Mouse (Mus musculus) heart, embryonic 15.5 days (tissue): ENCODE data around the gene Rsad1. TPM values are rescaled to one million over a fixed set of nuclear protein-coding genes. Genes with fewer than 3 reads are reported as not detected.
A peak's percentile ranks its signal among the peaks of the same experiment; 100 is the strongest.

Experiments used
- ATAC-seq: fragments of 200-750 bp; cut with Nextera tagmentation; replicated peaks from 2 replicates; pipeline ENCODE4 v1.8.0; 2017; ENCODE audit warnings: low read depth, moderate TSS enrichment; ENCODE audit not compliant: insufficient number of reproducible peaks, insufficient read depth, low FRiP score
- H3K27ac ChIP-seq: fragments of 300-500 bp; sonication (generic); 2 replicates; pipeline ENCODE4 v1.5.1; 2015; ENCODE audit warnings: mild to moderate bottlenecking, inconsistent platforms
- H3K27me3 ChIP-seq: fragments of 300-500 bp; sonication (generic); 2 replicates; pipeline ENCODE4 v1.6.1; 2015; ENCODE audit warnings: inconsistent platforms
- H3K36me3 ChIP-seq: fragments of 300-500 bp; sonication (generic); 2 replicates; pipeline ENCODE4 v1.6.1; 2015; ENCODE audit warnings: mild to moderate bottlenecking, inconsistent platforms
- H3K4me1 ChIP-seq: fragments of 300-500 bp; sonication (generic); replicated peaks from 2 replicates; pipeline ENCODE4 v1.6.1; 2015; ENCODE audit warnings: inconsistent platforms
- H3K4me2 ChIP-seq: fragments of 300-500 bp; sonication (generic); 2 replicates; pipeline ENCODE4 v1.6.1; 2015; ENCODE audit warnings: inconsistent platforms, mild to moderate bottlenecking, moderate library complexity
- H3K4me3 ChIP-seq: fragments of 300-500 bp; sonication (generic); 2 replicates; pipeline ENCODE4 v1.5.1; 2015; ENCODE audit warnings: mild to moderate bottlenecking, inconsistent platforms
- H3K9ac ChIP-seq: fragments of 300-500 bp; sonication (generic); 2 replicates; pipeline ENCODE4 v1.6.1; 2015; ENCODE audit warnings: mild to moderate bottlenecking, inconsistent platforms
- H3K9me3 ChIP-seq: fragments of 300-500 bp; sonication (generic); replicated peaks from 2 replicates; pipeline ENCODE4 v1.6.1; 2016; ENCODE audit warnings: inconsistent platforms
- WGBS: fragments of 180-500 bp; shearing (Covaris S2); methylation state at CpG from one replicate; pipeline ENCODE4 v1.1.7; 2015; ENCODE audit warnings: mixed read lengths; 5-methylcytosine and 5-hydroxymethylcytosine counted together
- polyA plus RNA-seq: library from polyadenylated mRNA; unstranded; fragments of >200 nt; fragmentation: Nextera tagmentation; extraction: Ambion mirVana; gene quantifications from 2 replicates; pipeline ENCODE4 v1.2.1, GENCODE M21; 2015

The Rsad1 gene
- polyA plus RNA-seq, 1 experiment from 2014 or later = 6.2 TPM

- Histone ChIP-seq H3K36me3 (no peaks in the 10 kb centered on the region), H3K9ac (no peak overlapping the region), H3K4me3 (no peak overlapping the region), H3K27ac (no peak overlapping the region), H3K9me3 (no peaks in the 10 kb centered on the region), H3K4me2 (no peak overlapping the region), H3K4me1 (peaks cover 20% of the 10 kb centered on the region), H3K27me3 (no peaks in the 10 kb centered on the region)
- whole genome bisulfite sequencing = 89% methylated on average over 6 of the region's 6 CpGs
- ATAC-seq = no peak
These were observed 1.8 kb downstream of the Rsad1 start for GRCm38 (mm10) chr11:94547271-94547670.

GRCm38 (mm10) chr11:94546381-94546780, 2.7 kb downstream of the Rsad1 start:
- Histone ChIP-seq H3K4me1 (peaks cover 20% of the 10 kb centered on the region), H3K36me3 (no peaks in the 10 kb centered on the region), H3K27me3 (no peaks in the 10 kb centered on the region), H3K9ac (no peak overlapping the region), H3K4me2 (no peak overlapping the region), H3K9me3 (no peaks in the 10 kb centered on the region), H3K27ac (no peak overlapping the region), H3K4me3 (no peak overlapping the region)
- ATAC-seq = no peak
- WGBS = 98% methylated on average over 5 of the region's 5 CpGs

- peak overlapping the region; percentile 18 for H3K4me3 ChIP-seq
- peak overlapping the region; percentile 47 for H3K4me2 ChIP-seq
- H3K27ac ChIP-seq = no peak overlapping the region
- 47% methylated on average over 18 of the region's 18 CpGs for WGBS
- H3K27me3 ChIP-seq = no peaks in the 10 kb centered on the region
- ATAC-seq = no peak
- no peaks in the 10 kb centered on the region for H3K9me3 ChIP-seq
- H3K4me1 ChIP-seq = peaks cover 17% of the 10 kb centered on the region
- H3K36me3 ChIP-seq = no peaks in the 10 kb centered on the region
- no peak overlapping the region for H3K9ac ChIP-seq
These were observed 4.6 kb downstream of the Rsad1 start for GRCm38 (mm10) chr11:94544422-94544821.

GRCm38 (mm10) chr11:94543932-94544331, 5.1 kb downstream of the Rsad1 start:
- WGBS = 18% methylated on average over 9 of the region's 9 CpGs
- Histone ChIP-seq H3K4me1 (peaks cover 15% of the 10 kb centered on the region), H3K27ac (no peak overlapping the region), H3K4me2 (peak overlapping the region; percentile 47), H3K9ac (0 out of 2 replicates have a peak overlapping the region, but pooled peaks have one; percentile 4), H3K4me3 (peak overlapping the region; percentile 18), H3K9me3 (no peaks in the 10 kb centered on the region), H3K27me3 (no peaks in the 10 kb centered on the region), H3K36me3 (no peaks in the 10 kb centered on the region)
- ATAC-seq = 0 out of 2 replicates have a peak, but pooled peaks have one; percentile 21

- no peak overlapping the region for H3K4me2 ChIP-seq
- WGBS = 84% methylated on average over 12 of the region's 12 CpGs
These were observed 5.7 kb downstream of the Rsad1 start for GRCm38 (mm10) chr11:94543344-94543743.

GRCm38 (mm10) chr11:94542400-94542799, 6.7 kb downstream of the Rsad1 start:
- Histone ChIP-seq H3K9me3 (no peaks in the 10 kb centered on the region), H3K27me3 (no peaks in the 10 kb centered on the region), H3K36me3 (no peaks in the 10 kb centered on the region), H3K4me3 (no peak overlapping the region), H3K4me2 (no peak overlapping the region), H3K9ac (no peak overlapping the region), H3K27ac (no peak overlapping the region), H3K4me1 (peaks cover 9% of the 10 kb centered on the region)
- 86% methylated on average over 4 of the region's 4 CpGs for WGBS
- no peak for ATAC-seq

More at GRCm38 (mm10) chr11:94543344-94543743, 5.7 kb downstream of the Rsad1 start:
- no peak for ATAC-seq
- no peak overlapping the region for H3K9ac ChIP-seq
- H3K36me3 ChIP-seq = no peaks in the 10 kb centered on the region
- no peak overlapping the region for H3K4me3 ChIP-seq
- no peaks in the 10 kb centered on the region for H3K27me3 ChIP-seq
- no peak overlapping the region for H3K27ac ChIP-seq
- no peaks in the 10 kb centered on the region for H3K9me3 ChIP-seq
- H3K4me1 ChIP-seq = peaks cover 14% of the 10 kb centered on the region

GRCm38 (mm10) chr11:94539761-94540160, 9.3 kb downstream of the Rsad1 start:
- Histone ChIP-seq H3K27me3 (no peaks in the 10 kb centered on the region), H3K9me3 (no peaks in the 10 kb centered on the region), H3K36me3 (no peaks in the 10 kb centered on the region), H3K4me2 (no peak overlapping the region), H3K4me1 (peaks cover 9% of the 10 kb centered on the region), H3K9ac (no peak overlapping the region), H3K4me3 (no peak overlapping the region), H3K27ac (no peak overlapping the region)
- WGBS = 81% methylated on average over 7 of the region's 7 CpGs
- ATAC-seq = no peak

GRCm38 (mm10) chr11:94538733-94539292, 10.2 kb downstream of the Rsad1 start:
- H3K4me3 ChIP-seq = no peak overlapping the region
- H3K27me3 ChIP-seq = no peaks in the 10 kb centered on the region
- no peaks in the 10 kb centered on the region for H3K9me3 ChIP-seq
- no peak overlapping the region for H3K27ac ChIP-seq
- WGBS = 57% methylated on average over 8 of the region's 8 CpGs
- ATAC-seq = no peak
- H3K4me2 ChIP-seq = no peak overlapping the region
- no peaks in the 10 kb centered on the region for H3K36me3 ChIP-seq
- no peak overlapping the region for H3K9ac ChIP-seq
- H3K4me1 ChIP-seq = peaks cover 2% of the 10 kb centered on the region

GRCm38 (mm10) chr11:94533171-94533570, 15.9 kb downstream of the Rsad1 start:
- Histone ChIP-seq H3K4me3 (no peak overlapping the region), H3K27me3 (no peaks in the 10 kb centered on the region), H3K36me3 (no peaks in the 10 kb centered on the region), H3K9ac (no peak overlapping the region), H3K27ac (no peak overlapping the region), H3K9me3 (no peaks in the 10 kb centered on the region), H3K4me2 (no peak overlapping the region), H3K4me1 (no peaks in the 10 kb centered on the region)
- ATAC-seq = no peak
- WGBS = 72% methylated on average over 8 of the region's 8 CpGs

- Histone ChIP-seq H3K9me3 (no peaks in the 10 kb centered on the region), H3K36me3 (no peaks in the 10 kb centered on the region), H3K27ac (no peak overlapping the region), H3K4me3 (no peak overlapping the region), H3K4me1 (no peaks in the 10 kb centered on the region; the same call in 1 of the 2 replicates), H3K27me3 (no peaks in the 10 kb centered on the region), H3K9ac (no peak overlapping the region), H3K4me2 (no peak overlapping the region)
- no peak for ATAC-seq
- 58% methylated on average over 3 of the region's 3 CpGs for WGBS
These were observed 20.2 kb downstream of the Rsad1 start for GRCm38 (mm10) chr11:94528879-94529278.

- H3K9me3 ChIP-seq = no peaks in the 10 kb centered on the region
- ATAC-seq = no peak
- no peaks in the 10 kb centered on the region for H3K27me3 ChIP-seq
- H3K9ac ChIP-seq = no peak overlapping the region
- H3K4me2 ChIP-seq = no peak overlapping the region
- H3K27ac ChIP-seq = no peak overlapping the region
- WGBS = 54% methylated on average over 9 of the region's 9 CpGs
- no peaks in the 10 kb centered on the region for H3K36me3 ChIP-seq
- H3K4me1 ChIP-seq = peaks cover 15% of the 10 kb centered on the region
- no peak overlapping the region for H3K4me3 ChIP-seq
These were observed 22.7 kb downstream of the Rsad1 start for GRCm38 (mm10) chr11:94526171-94526879.
